Mouse (Mus musculus): ENCODE results near the gene Smad5.

- TF ChIP-seq CTCF (IDR thresholded peaks at IDR 0.05; ENCODE audit: low read depth, low read length), result no peak
- TF ChIP-seq GATA1 (IDR thresholded peaks at IDR 0.05; ENCODE audit: borderline replicate concordance, low read length), result no peak
- TF ChIP-seq GATA2 (IDR thresholded peaks at IDR 0.05; ENCODE audit: borderline replicate concordance, low read depth, low read length), result no peak
- no peak for TF ChIP-seq POLR2AphosphoS5 (IDR thresholded peaks at IDR 0.05; ENCODE audit: insufficient replicate concordance, low read depth, low read length)
Observed at GRCm38 (mm10) chr13:56739556-56739955, 36.7 kb downstream of the Smad5 start.
